Mouse (Mus musculus) frontal cortex, postnatal 14 days (tissue): ENCODE data around the gene Mcts1.

ENCODE experiments used
- DNase-seq, 2 experiments: peaks; one replicate each; pipeline ENCODE4 v3.0.0; 2022; ENCODE audit warnings: low spot score in 2 of 2

Gene Mcts1

DNA sequence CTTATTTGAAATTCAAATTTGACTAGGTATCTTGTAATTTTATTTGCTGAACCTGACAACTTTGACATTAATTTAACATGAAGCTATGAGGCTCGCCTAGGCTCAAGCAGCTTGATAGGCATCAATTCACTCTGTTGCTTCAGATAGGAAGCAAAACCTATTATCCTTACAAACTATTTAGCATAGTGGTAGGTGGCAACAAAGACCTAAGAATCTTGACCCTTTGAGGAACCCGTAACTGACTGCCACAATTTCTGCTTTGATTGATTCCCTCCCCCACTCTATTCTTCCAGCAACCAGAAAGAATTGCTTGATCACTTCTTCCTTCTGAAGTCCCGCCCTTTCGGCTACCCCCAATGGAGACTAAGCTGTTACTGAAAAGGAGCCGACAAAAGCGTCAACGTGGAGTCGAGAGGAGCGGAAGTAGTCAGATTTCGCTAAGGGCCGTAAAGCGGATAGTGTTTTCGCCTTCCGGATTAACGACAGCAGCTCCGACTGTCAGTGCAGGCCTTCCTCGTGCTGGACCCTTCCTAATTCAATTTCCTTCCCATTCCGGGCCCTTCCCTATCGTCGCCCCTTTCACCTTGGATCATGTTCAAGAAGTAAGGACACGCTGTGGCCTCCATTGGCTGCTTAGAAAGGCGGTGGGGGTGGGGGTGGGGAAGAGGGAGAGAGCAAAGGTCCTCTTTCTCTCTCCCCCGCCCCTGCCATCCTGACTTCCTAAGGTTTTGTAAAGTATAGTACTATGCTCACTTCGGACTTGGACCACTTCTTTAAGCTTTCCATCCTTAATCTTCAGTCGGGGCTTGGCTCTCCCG is at the start of gene Mcts1:
TSS of gene Mcts1 (plus strand) at position 402 of the 818 bp plus-strand sequence.
- DNase-seq: peak; percentile 56 to 70

DNA sequence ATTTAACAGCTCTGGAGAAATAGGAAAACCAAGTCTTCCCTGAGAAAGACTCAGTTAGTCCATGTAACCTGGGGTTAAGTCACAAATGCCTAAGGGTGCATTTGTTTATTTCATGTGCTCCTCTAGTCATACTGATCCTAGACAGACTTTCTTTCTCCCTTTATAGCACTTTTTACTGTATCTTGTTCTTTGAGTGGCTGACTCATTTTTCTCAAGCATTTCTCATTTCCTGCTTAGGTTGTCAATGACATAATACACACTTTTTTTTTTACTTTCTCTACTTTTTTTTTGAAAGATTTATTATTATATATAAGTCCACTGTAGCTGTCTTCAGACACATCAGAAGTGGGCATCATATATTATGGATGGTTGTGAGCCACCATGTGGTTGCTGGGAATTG is 47.1 kb upstream of the Mcts1 start:
- DNase-seq: no peak

DNA sequence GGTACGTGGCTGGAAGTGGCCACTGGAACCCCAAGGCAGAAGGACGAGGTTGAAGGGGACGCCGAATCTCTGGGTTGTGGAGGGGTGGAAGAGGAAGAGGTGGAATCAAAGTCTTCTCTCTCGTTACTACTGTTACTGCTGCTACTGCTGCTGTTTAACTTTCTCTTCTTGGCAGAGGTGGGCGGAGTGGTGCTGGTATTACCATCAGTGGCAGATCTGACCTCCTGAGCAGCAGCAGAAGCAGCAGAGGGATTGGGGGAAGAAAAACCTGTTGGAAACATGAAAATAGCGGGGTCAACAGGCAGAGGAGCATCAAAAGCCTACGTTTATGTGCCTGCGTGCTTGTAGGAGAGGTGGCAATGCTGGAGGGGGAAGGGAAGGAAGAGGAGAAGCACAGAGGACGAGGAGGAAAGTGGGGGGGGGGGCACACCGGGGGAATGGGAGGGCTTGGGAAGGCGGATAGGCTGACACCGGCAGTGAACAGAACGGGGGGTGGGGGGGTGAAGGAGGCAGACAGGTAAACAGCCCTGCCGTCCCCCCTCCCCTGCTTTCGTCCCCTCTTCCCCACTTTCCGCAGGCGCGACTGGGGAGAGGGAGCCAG is 36.3 kb upstream of the Mcts1 start:
- peak; percentile 4 to 12 for DNase-seq

DNA sequence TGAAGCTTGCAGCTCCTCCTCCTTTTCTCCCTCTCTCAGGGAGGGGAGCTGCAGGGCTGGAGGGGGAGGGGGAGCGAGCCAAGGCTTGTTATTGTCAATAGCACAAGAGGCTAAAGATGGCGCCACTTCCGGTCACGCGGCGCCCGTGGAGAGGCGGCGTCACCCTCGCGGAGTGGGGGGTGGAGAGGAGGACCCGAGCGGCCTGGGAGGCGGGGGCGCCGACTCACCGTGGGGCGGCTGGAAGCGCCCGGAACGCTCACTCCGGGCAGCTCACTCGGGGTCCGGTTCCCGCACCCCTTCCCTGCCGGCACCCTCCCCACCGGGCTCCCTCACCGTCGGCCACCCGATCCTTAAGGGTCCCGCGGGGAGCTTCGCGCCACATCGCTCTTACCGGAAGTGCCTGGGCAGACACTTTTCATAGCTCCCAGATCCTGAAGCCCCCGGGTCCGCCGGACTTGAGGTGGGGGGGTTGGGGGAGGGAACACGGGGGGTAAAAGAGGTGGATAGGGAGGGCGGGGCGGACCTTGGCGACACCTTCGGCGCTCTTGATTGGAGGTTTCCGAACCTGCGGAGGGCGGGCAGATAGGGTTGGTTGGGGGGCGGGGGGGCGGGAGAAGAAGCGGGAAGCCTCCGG is 35.7 kb upstream of the Mcts1 start:
- peak; percentile 76 to 84 for DNase-seq

DNA sequence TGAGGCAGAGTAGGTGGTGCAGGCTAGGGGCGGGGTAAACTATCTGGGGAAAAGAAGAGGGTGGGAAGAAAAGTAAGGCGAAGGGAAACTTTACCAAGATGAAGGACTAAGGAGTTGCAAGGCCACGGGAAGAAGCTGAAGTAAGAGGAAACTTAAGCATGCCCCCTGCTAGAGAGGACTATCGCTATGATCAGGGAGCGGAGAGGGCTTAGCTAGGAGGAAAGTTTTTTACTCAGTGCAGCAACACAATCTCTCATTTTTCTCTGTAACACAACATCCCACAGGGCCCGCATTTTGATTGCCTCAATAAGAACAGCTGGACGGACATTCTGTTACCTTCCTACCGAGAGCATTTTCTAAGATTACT is 35.2 kb upstream of the Mcts1 start:
- DNase-seq: peak in 1 of 2 experiments; percentile 4

DNA sequence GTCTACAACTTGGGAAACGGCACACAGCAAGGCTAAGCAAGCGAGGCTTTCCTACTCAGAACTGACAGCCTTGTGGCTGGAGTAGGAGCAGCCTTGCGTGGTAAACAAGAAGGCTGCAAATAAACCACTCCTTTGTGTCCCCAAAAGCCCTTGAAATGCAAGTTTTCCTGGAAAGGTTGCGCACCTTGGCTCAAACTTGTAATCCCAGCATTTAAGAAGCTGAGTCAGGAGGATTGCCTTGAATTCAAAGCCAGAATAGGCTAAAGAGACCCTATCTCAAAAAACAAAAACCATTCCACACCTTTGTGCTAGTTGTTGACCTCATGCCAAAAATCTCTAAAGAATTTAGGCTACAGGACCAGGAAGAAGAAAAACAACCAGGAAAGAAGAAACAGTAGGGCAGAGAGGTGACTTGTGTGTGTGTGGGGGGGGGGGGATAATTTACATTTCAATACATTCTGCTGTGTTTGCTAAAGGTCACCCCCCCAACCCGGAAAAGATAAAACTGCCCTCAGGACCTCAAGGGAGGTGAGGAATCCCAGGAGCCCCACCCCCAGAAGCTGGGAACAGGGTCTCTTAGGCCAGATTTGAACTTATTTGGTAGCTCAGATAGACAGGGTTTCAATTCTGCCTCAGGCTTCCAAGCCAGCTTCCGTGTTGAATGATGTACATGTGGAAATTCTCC is 33.7 kb upstream of the Mcts1 start:
- no peak for DNase-seq

DNA sequence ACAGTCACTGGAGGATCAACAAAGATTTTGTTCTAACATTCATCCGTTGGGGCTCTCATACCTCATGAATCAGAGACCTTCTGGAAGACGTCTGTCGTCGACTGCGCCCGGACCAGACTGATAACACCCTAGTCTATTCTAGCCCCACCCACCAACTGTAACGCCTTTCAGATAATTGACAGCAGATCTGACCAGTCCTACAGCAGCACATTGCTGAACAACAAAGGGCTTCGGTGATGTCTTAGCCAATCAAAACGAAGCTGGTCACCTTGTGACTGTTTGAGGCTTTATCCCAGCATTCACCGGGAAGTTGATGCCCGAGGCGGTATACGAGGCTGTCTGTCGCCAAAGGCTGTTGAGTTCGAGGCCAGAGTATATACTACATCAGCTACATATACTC is 24.3 kb upstream of the Mcts1 start, which contains the start of gene Cul4b:
TSS of gene Cul4b (minus strand) at position 119 of the 400 bp plus-strand sequence.
- DNase-seq: no peak

DNA sequence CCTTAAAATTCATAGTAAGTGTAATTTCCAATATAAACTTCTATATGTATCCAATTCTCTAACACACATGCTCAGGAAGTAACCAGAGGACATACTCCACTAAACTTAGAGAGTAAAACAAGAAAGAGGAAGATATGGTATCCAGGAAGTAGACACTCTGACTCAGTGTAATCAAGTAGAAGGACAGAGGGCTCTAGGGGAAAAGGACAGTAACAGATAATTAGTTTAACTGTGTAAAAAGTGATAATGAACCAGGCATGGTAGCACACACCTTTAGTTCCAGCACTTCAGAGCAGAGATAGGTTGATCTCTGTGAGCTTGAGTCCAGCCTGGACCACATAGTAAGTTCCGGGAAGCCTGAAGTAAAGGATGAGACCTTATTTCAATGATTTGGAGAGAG is 19.2 kb upstream of the Mcts1 start:
- no peak for DNase-seq

DNA sequence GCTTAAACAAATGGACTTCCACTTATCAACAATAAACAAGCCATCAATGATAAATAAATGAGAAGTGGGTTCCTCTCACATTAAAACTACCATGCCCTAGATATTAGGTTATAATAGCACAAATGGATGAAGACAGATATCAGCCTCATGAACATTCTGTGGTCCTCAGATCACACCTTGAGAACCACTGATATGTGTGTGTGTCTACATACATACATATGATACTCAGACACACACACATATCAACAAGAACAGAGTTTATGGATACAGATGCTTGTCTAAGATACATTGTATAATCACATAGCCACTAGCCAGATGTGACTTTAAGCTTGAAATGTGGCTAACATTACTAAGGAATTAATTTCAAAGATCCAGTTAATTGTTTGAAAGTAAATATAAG is 17.1 kb upstream of the Mcts1 start:
- no peak for DNase-seq

DNA sequence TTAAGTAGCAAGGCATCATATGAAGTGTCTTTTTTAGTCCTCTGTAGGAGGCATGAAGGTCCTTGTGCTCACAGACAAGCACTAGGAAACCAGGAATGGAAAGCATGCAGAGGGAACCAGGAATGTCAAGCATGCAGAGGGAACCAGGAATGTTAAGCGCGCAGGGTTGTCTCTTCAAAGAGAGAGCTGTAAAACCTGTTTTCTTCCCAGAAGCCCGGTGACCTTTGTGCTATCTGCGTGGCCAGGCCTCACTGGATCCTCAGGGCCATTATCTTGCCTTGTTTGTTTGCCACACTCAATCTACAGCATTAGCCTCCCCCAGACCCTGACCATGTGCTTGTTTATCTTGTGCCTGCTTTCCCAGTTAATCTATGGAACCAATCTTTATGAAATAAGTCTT is 10.6 kb upstream of the Mcts1 start:
- no peak for DNase-seq

DNA sequence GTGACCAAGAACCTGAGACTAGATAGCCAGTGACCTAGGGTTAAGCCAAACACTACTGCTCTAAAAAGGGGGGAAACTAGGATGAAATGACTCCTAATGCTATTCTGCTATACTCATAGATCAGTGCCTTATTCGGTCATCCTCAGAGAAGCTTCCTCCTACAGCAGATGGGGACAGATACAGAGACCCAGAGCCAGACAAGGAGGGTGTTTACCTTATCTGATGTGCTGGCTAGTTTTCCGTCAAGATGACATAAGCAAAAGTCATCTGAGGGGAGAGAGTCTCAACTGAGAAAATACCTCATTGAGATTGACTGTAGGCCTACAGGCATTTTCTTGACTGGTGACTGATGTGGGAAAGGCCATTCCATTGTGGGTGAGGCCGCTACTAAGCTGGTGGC is 8.6 kb upstream of the Mcts1 start:
- no peak for DNase-seq

DNA sequence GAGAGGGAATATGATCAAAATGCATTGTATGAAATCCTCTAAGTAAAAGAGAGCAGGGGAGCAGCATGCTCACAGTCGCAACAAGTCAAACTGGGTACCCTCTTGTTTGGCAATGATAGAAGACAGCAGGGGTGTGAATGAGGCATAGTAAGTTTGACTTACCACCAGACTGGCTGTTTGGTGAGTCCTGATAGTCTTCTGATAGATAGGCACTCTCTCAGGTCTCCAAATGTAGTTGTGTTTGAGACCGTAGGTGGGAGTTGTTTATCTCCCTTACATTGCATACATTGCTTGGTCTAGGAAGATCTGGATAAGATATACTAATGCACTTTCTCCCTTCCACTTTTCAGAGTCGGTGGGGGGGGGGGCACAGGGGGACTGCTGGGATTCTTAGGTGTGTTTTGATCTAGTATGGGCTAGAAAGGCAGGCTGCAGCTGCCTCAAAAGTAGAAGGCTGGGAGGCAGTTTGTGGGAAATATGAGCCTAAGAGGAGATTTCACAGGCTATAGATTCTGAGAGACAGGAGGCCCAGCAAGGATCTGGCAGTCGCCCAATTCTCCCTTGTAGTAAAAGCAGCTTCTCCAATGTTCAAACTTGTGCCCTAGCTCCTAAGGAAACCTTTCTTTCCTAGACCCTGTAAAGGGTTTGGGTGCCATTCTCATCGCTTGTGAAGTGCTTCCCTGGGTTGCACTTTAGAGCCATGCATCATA is 7.0 kb upstream of the Mcts1 start:
- no peak for DNase-seq

DNA sequence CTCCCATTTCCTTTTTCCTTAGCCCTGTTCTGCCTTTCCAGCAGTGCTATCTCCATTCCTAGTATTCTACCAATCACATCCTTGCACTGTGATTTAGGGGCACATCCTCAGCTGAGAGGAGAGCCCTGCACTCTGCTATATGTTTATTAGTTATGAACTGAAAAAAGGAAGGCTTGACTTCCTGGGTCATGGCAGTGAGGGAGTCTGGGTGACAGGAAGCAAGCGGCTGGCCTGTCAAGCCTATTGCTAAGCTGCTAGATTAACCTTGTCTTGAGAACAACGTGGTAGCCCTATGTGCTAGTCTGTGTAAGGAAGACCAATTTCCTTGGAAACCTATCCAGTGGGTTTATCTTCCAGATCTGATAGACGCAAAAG is 604 bp downstream of the Mcts1 start:
- peak; percentile 4 to 5 for DNase-seq

DNA sequence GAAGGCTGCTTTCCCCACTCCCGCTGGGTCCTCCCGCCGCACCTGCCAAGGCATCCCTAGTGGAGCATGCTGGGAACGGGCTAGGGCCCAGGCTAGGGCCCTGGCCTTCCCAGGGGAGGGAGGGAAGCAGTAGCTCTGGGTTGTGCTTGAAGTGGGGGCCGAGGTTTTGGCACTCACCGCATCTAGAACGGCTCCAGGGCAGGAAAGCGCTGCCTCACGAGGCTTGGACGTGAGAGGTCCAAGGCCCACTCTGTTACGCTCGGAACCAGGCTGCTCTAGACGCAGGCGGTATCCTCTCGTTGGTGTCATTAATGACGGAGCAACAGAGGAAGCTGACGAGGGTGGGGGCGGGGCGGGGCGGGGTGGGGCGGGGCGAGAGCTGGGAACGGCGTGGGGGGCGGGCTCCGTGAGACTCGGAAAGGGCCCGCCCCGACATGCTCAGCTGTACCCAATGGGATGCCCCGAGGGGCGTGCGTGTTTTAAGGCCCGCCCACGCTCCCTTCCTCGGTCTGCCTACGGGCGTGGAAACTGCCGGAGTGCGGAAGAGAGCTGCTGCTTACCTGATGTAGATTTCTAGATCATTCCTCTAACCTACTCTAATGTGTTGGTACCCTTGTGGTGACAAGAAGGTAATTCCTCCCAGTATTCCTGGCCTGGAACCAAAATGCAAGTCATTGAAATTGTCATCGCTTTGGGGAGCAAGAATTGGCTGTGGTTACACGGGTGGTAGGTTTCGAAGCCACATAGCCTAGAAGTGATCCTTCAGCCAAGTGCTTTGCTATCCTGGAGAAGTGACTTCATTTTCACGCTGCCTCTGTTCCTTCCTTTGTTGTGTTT is 34.6 kb downstream of the Mcts1 start, which contains the start of gene C1galt1c1:
TSS of gene C1galt1c1 (minus strand) at position 287 of the 837 bp plus-strand sequence.
- DNase-seq: peak; percentile 88 to 89

DNA sequence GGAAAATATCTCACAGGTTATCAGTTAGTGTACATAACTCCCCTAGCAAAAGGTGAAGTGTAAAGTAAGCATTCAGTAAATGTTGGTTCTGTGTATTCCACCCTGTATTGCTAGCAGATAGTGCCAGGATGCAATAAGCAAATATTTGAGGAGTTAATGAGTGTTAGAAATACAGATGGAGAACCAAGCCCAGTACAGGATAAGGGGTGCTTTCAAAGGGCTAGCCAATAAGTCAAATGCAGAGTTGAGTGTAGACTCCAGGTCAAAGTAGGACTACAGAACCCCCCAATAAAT is 35.2 kb downstream of the Mcts1 start:
- no peak for DNase-seq

DNA sequence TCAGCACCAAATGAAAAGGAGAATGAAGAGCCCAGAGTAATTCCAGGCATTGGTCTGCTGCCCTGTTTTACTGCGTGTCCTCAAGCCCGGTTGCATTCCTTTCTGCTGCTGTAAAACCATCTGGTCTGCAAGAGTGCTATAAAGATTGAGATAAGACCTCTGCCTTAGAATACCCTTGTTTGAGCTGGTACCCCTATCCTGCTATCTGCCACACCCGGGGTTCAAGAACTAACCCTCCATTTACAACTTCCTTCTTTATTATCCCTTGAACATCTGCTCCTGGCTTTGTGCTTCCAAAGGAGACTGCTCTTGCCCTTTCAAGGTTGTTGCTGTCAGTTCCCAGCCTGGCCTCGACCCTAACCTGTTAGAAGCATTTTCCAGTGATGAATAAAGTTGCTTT is 41.1 kb downstream of the Mcts1 start:
- no peak for DNase-seq

DNA sequence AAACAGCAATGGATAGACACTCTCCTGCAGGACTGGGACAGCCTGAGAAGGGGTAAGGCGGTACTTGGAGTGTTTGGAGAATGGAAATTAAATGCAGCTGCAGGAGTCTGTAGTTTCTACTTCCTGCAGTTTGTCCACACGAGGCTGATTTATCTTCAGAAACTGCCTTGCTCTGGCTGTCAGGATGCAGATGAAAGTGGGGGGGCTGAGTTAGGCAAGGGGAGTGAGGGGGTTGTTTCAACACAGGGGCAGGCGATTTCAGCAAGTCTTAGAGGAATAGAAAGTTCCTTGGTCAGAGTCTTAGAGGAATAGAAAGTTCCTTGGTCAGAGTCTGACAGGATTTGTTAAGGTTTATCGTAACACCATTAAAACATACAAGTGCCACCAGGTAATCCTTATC is 41.8 kb downstream of the Mcts1 start:
- DNase-seq: no peak

DNA sequence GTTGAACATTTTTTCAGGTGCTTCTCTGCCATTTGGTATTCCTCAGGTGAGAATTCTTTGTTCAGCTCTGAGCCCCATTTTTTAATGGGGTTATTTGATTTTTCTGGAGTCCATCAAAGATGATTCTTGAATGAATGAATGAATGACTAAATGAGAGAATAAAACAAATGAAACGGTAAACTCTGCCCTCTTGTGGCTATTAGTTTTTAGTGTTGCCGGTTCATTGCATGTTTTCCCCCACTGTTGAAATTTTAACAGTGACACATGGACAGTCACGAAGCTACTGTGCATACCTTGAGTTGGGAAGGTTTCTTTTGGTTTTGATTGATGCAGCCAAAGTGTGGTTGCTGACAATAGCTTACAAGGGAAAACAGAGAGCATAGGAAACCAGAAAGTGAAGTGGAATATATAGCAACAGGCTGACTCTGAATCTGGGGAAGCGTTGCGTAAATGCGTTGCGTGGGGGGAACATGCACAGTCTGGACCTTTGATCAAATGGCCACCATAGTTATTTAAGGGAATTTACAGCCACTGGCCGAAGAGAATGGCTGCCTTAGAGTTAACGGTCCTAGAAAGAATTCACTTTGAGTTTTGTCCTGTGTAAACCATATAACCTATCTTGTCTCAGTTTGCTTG is 50.1 kb downstream of the Mcts1 start:
- DNase-seq: no peak

DNA sequence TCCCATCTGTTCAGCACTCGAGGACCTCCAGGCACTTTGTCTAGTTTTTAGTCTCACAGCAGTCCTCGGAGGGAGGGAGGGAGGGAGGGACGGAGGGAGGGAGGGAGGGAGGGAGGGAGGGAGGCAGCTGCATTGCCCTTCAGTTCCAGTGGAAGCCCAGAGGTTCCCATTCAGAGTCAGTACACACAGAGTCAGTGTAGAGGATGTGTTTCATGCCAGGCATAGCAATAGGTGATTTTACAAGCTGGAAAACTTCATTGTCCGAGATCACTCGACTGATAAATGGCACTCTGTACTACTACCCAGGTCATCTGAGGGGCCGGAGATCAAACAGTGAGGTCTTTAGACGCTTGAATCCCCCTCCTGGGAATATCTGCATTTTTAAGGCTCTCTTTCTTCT is 50.8 kb downstream of the Mcts1 start:
- no peak for DNase-seq

DNA sequence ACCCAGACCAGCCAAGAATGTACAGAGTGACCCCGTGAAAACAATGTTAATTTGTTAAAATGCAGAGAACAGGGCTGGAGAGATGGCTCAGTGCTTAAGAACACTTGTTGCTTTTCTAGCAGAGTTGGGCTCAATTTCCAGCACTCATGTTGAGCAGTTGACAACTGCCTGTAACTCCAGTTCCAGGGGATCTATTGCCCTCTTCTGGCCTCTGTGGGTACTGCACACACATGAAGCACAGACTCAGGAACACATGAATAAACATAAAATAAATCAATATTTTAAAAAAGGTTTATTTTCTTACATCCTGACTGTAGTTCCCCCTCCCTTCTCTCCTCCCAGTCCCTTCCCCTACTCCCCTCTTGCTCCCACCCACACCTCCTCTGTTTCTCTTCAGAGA is 52.8 kb downstream of the Mcts1 start:
- no peak for DNase-seq

DNA sequence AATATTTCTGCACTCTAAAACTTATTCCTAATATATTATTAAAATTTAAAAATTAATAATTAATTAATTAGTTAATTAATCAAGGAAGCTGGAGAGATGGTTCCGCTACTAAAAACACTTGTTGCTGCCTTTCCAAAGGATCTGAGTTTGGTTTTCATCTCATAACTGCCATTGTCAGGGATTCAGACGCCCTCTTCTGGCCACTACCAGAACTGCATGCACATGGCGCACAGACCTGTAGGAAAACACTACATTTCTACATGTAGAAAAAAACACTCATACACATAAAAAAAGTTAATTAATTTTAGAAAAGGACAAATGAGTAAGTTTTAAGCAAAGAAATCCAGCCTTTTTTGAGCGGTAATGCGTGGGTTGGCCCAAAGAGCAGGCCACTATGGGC is 54.3 kb downstream of the Mcts1 start:
- DNase-seq: no peak
